Mouse (Mus musculus): ENCODE measurements around the gene Aldob.

The Aldob gene

DNA sequence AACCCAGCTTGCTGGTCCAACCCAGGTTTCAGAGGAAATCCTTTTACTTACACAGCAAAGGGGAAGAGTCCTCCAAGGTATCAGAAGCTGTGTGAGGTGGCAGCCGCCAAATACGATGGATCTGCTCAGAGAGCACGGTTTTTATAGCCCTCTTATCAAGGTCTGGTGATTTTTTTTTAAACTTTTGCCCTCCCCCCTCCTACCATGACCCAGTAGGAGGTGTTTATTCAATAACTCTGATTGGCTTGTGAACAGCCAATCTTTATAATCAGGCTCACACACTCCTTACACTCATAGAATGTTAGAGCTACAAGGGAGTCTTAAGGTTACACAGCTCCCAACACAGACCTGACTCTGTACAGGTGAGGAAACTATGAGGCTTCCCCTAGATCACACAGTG lies at the start of gene Aldob:
Aldob (minus strand) TSS at position 164 of the 400 bp plus-strand sequence.
- 79% methylated on average over 3 of the region's 3 CpGs for WGBS

DNA sequence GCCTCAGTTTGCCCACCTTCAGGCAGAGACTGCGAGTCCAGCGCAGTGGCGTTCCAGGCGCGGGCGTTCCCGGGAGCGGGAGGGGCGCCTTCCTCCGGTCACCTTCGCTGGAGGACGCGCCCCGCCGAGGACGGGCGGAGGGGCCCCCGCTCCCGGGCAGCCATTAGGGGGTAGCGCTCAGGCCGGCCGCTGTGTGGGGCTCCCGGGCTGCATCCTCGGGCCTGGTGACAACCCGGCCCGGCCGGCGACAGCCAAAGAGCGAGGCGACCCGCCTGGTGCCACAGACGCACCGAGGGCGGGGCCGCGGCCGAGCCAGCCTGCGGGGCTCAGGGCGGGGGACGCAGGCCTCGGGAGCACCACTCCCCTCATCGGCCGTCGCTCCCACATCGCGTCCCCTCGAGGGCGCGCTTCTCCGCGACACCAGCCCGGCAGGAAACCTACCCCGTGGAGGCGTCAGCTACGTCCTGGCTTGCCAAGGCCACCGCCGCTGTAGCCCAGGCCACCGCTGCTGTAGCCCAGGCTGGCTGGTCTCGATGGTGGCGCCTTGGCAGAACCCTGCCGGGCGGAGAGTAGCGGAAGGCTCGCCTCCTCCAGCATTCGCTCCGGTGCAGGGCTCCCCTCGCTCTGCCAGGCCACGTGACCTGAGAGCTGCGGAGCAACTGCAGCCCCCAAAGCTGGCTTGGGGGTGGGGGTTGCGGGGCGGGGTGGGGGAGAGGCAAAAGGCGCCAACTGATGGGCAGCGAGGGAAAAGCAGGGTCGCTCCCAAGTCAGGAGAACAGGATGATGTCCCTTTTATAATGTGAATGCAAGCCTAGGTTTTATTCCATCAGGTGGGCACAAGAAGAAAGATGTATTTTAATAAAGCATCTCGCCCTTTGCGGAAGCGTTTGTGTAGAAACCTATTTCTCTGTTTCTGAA lies 48.1 kb upstream of the Aldob start, which contains the start of gene Tmem246:
Tmem246 (minus strand) TSS at position 694 of the 918 bp plus-strand sequence.
- WGBS: under 1% methylated on average over 77 of the region's 77 CpGs

DNA sequence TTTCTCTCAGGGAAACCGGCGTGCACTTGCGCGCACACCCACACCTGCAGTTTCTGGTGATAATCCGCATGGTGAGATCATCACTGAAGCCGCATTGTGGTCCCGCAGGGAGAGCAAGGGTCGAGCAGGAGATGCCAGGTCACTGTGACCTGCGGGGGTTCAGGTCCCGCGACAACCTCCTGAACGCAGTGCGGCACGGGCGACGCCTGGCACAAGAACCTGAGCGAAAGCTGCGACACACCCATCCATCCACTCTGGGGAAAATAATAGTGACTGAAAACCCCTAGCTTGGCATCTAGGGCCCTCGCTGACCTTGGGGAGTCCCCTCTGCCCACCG lies 47.5 kb upstream of the Aldob start:
- under 1% methylated on average over 20 of the region's 20 CpGs for WGBS

DNA sequence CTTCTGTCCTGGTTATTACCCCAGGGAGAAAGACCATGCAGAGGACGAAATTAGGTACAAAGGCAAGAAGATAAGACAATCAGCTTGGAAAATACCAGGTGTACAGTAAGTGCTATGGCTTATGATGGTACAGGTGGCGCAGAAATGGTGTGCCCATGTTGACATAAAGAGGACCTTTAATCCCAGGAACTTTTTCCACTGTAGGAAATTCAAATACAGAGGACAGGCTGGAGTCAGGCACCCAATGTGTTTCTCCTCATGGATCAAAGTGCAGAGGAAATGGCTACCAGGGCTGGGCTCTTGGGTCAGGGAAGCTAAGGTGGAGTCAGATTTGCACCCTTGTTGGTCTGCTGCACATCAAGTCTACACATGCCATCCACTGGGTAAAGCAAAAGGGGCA lies 40.8 kb upstream of the Aldob start:
- WGBS: 91% methylated on average over 2 of the region's 2 CpGs

DNA sequence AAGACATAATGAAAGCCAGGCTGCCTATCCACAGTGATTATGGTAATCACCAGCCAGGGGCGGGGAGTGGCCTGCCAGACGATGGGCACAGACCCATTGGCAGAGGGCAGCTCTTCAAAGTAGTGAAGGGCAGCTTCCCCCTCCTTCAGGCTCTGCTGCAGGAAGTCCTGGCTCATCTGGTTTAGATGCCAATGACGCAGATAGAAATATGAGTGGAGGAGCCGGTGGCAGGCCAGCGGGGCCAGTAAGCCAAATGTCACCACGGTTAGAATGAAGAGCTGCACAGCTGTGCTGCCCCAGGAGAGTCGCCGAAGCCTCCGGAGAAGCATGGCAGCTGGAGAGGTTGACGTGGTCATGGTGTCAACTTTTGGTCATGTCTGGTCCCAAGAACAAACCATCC lies 37.5 kb upstream of the Aldob start:
- WGBS: 92% methylated on average over 10 of the region's 10 CpGs

DNA sequence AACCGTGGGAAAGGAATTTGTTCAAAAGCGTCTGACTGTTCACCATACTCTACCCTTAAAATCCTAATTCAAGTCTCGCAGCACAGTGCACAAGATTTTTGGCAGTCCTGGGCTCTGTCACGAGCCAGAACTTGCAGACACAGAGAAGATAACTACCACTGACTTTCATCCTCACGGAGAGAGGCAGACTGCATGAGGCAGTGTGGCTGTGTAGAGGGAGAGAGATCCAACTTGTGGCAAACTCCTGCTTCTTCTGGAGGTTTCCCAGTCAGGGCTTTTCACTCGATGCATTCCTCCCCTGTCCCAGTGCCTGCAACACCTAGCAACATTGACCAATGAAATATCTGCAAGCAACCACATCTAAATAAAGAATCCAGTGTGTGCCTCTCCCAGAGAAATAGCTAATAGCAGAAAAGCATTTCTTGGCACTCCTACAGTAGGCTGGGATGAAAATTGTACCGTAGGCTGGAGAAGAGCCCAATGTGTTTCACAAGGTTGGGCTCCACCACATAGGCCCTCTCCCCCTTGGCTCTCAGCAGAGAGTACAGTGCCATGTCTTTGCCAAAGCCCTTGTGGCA lies 36.3 kb upstream of the Aldob start:
- WGBS: 46% methylated on average over 7 of the region's 7 CpGs

DNA sequence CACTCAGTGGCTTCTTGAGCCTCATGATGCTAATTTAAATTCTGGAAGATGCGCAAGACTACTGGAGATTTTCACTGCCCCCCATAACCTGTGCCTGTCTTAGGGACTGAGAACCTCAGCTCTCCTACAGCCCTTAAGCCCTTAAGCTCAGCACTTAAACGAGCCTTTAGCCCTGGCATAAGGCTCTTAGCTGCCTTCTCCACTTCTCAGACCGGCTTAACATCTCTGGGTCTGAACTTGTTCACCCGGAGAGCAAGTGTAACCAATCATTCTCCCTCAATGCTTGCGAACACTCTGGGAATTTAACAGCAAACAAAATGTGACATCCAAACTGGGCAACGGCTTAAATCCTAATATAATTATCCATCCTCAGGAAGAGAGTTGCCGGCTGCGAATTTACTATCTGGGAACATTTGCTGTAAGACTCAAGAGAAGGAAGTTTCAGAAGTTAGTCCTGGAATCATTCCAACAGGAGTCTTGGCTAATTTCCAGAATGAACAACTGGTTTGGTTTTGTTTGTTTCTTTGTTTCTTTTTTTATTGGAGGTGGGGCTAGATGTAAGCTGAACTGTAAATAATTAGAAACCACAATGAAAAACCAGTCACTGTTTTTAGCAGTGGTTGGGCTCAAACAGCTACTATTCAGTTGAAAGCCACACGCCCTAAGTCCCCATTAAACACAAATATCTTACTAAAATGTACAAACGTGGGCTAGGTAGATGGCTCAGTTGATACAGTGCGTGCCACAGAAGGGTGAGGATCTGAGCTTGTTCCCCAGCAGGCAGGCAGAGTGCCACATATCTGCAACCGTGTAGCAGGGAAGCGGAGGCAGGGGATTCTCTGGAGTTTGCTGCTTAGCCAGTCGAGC lies 34.9 kb upstream of the Aldob start:
- 46% methylated on average over 14 of the region's 14 CpGs for WGBS

DNA sequence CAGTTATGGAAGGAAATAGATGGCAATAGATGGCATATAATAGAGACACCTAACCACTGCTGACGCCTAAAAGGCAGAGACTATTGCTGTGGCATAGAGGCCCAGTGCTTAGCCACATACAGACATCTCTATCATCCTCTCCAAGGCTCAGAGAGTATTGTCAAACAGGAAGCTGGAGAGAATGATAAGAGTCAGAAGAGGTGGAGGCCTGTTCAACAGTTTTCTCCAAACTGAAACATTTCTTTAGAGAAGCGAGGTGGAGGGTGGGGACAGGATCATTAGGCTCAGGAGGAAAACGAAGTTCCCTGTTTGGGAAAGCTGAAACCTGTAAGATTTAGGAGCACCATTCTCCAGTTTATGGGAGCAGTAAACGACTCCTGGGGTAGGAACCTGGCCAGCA lies 31.9 kb upstream of the Aldob start:
- WGBS: 79% methylated on average over 4 of the region's 4 CpGs

DNA sequence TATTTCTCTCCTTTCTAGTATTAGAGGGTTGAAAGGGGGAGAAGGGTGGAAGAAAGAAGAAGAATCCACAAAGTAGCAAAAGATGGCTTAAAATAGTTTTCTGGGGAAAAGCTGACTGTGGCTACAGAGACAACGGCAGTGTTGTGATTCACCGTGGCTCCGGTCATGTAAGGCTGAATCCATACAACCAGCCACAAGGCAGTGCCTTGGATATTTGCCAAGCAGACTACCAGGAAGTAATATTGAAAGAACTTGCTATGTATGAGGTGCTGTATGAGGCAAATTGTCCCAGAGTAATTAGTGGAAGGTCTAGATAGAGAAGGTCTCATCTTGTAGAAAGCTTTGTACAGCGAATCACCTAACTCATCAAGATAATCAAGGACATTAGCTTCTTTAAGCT lies 22.8 kb upstream of the Aldob start:
- 77% methylated on average over 4 of the region's 4 CpGs for WGBS

DNA sequence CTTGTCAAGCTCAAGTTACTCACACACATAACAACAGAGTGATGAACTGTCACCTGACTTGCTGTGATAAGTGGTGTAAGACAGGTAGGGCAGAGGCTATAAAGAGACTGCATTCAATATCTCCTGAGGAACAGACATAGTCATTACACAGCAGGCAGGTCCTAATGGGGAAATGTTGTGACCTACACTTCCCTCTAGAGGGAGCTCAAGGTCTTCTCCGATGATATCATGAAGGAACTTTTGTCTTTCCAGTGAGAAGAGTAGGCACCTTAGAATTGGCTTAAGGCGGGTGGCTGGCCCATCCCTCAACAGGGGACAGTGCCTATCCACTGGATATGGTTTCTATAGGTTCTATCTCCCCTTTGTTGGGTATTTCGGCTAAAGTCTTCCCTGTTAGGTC lies 18.3 kb upstream of the Aldob start:
- 16% methylated on average over 3 of the region's 3 CpGs for WGBS

DNA sequence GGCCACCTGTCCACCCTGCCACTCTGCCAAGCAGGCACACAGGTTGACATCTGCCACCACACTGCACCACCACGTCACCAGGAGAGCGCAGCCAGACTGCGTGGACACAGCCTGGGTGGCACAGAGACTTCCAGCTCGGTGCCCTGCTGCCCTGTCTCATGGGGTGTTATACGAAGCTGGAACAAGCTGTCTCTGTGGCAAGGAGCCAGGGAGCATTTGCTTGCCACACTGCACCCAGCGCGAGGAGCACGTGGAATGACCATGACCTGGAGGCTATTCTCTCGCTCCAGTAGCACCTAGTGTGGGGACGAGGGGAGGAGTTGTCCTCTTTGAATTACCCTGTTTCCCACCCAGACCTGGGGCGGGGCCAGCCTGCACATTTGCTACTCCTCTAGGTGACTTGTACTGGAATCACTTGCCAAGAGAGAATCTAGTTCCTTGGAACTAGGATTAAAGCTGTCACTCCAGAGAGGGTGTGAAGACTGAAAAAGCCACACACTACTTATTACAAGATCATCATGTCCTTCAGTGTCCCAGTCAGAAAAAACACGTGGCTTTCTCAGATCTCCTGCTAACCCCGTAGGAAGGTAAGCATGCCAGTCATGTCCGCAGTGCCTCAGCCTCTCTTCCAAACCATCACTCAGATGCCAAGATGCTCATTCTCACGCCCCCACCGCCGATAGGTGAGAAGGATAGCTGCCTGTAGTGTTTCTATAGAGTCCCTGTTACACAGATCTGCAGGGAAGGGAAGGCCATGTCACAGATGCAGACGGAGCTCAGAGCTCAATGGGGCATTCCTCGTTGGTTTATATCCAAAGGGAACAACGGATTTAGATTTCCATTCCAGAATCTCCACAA lies 10.8 kb upstream of the Aldob start:
- 33% methylated on average over 20 of the region's 20 CpGs for WGBS

DNA sequence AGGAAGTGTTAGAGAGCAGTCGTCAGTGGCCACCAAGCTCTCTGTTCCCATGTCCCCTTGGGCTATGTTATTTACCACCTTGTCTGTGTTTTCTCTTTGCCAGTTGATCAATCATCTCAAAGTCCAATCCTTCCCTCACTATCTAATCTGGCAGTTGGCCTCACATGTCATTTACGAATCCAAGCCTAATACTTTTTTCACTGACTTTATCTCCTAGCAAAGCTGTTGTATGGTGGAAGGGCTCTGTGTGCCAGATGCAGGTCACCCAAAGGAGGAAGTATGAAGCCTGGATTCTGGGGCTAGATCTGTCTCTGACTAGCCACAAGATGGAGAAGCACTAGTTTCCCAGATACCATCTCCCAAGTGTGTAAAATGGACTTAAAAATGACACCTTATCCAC lies 8.8 kb upstream of the Aldob start:
- WGBS: 79% methylated on average over 2 of the region's 2 CpGs

DNA sequence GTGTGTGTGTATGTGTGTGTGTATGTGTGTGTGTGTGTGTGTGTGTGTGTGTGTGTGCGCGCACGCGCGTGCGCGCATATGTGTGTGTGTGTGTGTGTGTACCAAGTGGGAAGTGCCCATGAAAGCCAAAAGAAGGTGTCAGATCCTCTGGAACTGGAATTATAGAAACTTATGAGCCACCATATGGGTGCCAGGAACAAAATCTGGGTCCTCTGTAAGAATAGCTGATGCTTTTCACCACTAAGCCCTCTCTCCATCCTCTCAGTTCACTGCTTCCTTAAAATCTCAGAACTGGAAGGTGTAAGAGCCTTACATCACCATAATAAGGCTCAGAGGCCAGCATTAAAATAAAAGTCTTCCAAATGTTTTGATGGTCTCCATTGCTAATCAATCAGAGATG lies 8.0 kb upstream of the Aldob start:
- WGBS: 67% methylated on average over 7 of the region's 7 CpGs

DNA sequence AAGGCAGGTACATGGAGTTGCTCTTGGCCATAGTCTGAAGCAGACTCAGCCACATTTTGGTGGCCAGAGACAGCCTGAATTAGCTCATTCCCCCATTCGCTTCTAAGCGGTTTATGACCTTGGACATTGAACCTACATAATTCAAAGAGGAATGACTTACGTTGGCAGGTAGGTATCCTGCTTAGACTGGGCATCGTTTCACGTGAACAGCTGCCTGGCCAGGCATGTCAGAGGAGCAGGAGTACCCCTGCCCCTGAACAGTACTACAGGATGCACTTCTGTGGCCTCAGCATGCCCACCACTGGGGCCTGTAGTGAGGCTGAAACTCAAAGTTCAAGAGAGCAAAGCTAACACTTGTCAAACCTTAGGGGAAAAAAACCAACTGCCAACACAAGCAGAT lies 4.0 kb upstream of the Aldob start:
- WGBS: 86% methylated on average over 5 of the region's 5 CpGs

DNA sequence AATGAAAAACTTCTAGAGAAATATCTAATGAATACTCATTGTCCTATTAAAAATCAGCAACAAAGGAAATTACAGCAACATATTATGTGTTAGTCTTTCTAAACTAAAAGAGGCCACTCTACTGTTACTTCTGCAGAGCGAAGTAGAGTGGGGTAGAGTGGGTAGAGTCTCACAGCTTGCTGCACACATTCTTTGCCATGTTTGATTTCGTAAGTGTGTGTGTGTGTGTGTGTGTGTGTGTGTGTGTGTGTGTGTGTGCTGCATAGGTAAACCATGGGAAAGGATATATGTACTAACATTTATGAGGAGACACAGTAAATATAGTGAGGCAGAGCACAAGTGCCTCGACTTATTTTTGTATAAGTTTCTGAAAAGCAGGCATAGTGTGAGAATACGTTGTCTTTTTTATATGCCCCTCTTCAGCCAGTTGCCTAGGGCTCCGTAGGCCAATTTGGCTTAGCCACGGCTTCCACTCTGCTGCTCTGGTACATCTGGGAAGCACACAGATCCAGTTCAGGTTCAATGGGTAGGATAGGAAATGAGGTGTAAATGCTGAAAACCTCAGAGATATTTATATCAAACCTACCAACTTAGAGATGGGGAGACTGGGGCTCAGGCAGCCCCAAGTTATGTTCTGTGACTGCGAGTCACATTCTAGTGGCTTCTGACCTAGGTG lies 1.7 kb downstream of the Aldob start:
- 84% methylated on average over 7 of the region's 7 CpGs for WGBS

DNA sequence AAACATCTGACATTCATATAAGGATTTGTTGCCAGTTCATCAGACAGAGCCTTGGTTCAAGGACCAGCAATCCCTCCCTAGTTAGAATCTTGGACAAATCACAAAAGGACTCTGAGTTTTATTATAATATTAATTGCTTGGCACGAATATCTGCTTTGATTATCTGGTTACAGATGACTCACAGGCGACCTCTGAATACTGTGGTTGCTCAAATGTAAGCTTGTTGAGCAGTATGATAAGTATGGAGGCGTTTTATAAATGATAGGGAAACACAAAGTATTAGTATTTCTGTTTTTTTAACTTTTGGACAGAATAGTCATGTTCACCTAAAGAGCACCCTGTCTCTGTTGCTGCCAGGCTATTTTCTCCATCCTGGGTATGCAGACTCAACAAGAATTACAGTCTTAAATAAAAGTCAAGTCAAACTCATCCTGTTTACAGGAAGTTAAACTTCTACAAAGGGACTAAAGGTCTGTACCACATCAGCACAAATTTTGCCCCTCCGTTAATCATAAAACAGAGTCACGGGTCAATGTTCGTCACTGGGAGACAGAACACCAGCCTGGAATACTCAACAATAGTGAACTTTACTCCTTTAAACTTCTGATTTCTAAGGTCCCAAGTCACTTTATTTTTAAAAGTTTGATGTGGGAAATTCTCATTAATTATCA lies 2.3 kb downstream of the Aldob start:
- WGBS: 80% methylated on average over 6 of the region's 6 CpGs

DNA sequence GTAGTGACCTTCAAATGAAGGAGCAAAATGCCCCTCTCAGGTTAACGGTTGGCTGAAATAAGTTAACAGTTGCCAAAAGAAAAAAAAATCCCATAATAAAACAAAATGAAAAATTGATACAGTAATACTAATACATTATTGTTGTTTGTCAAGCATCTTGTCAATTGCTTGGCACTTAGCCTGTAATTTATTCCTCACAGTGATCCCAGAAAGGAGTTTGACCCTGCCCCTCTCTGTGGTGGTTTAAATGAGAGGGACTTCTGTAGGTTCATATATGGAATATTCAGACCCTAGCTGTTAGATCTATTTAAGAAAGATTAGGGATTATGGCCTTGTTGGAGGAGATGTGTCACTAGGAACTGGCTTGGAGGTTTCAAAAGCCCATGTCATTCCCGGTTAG lies 3.3 kb downstream of the Aldob start:
- WGBS: 88% methylated on average over 2 of the region's 2 CpGs

DNA sequence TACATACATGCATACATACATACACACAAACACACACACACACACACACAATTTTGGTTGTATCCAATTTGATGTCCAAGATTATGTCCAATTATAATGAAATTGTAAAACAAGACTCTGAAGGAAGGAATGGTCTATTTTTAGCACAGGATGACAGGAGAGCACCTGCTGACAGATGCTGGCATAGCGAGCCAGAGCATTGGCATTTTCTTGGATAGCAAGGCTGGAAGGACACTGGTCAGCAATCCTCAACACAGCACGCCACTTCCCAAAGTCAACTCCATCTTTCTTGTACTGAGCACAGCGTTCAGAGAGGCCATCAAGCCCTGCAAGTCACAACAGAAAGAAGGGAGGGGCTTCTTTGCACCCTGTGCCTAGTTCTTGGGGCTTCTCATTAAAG lies 8.4 kb downstream of the Aldob start:
- WGBS: 76% methylated on average over 3 of the region's 3 CpGs

DNA sequence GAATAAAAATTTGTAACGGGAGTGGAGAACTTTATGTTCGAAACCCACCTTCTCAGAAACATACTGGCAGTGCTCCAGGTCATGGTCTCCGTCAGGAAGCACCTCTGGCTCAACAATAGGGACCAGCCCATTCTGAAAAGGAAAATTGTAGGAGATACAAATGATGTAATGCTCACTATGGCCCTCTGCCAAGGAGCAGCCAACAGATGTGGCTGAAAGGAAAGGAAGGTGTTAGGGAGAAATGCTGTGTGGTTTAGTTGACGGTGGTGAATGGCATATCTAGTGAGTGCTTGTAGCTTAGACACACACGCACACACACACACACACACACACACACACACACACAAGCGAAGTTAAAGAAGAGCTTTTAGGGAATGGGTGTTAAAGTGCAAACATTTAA lies 9.7 kb downstream of the Aldob start:
- 47% methylated on average over 6 of the region's 6 CpGs for WGBS

DNA sequence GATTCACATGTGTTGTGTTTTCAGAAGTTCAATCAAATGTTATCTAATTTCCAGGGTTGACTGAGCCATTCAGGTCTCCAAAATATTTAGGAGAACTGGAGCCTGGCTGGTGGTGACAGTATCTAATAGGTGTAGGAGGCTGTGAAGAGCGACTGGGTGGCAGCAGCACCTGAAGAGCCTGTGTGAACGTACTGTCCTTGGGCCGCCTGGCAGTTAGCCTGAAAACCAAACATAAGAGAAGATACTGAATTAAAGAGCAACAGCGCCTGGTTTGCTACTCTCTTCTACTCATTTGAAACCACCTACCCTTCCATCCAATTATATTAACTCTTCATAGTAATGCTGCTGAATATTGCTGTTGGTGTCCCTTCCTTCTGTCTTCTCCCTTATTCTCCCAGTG lies 12.7 kb downstream of the Aldob start:
- 79% methylated on average over 4 of the region's 4 CpGs for WGBS

All from cerebral cortex, adult 2 months (tissue).